Mouse (Mus musculus) erythroblast, adult 5-6 weeks (primary cell): ENCODE measurements around the gene Kdm7a. TPM values are rescaled to one million over a fixed set of nuclear protein-coding genes. Genes with fewer than 3 reads are reported as not detected.

Experiments
- ATAC-seq: replicated peaks from 2 replicates; pipeline ENCODE4 v1.8.0; 2016; ENCODE audit warnings: moderate number of reproducible peaks, mild to moderate bottlenecking, moderate TSS enrichment, inconsistent platforms; ENCODE audit not compliant: poor library complexity, low FRiP score, severe bottlenecking
- total RNA-seq, 2 experiments: library from RNA; stranded (forward) in 1 of 2; stranded (reverse) in 1 of 2; fragments of 150-400 nt in 1 of 2; fragments of 200-764, 138-1000 nt in 1 of 2; gene quantifications; 2 replicates each; pipeline versions ENCODE4 v1.2.3 to v1.2.4; 2015 to 2017; ENCODE audit warnings: low replicate concordance in 2 of 2

Kdm7a gene
- total RNA-seq (2015; ENCODE audit: low replicate concordance) (103 and 107 TPM in 2 replicates), total RNA-seq (2017; ENCODE audit: low replicate concordance) (216 and 235 TPM in 2 replicates)

GRCm38 (mm10) chr6:39206581-39207461 is at the start of gene Kdm7a:
Kdm7a (minus strand) TSS chr6:39206789.
- ATAC-seq, result peak; percentile 54

GRCm38 (mm10) chr6:39255271-39255670 is 48.7 kb upstream of the Kdm7a start:
- ATAC-seq, result no peak

GRCm38 (mm10) chr6:39250055-39250454 is 43.5 kb upstream of the Kdm7a start:
- no peak for ATAC-seq

GRCm38 (mm10) chr6:39249176-39249770 is 42.7 kb upstream of the Kdm7a start:
- no peak for ATAC-seq

GRCm38 (mm10) chr6:39244066-39244465 is 37.5 kb upstream of the Kdm7a start:
- ATAC-seq, result no peak

- no peak for ATAC-seq
These were observed 36.9 kb upstream of the Kdm7a start for GRCm38 (mm10) chr6:39243511-39243961.

- ATAC-seq, result no peak
These were observed 36.3 kb upstream of the Kdm7a start for GRCm38 (mm10) chr6:39242718-39243471.

GRCm38 (mm10) chr6:39241421-39241891 is 34.9 kb upstream of the Kdm7a start:
- no peak for ATAC-seq

- no peak for ATAC-seq
These were observed 34.4 kb upstream of the Kdm7a start for GRCm38 (mm10) chr6:39240956-39241355.

GRCm38 (mm10) chr6:39237887-39238286 is 31.3 kb upstream of the Kdm7a start:
- ATAC-seq, result no peak

- no peak for ATAC-seq
These were observed 26.0 kb upstream of the Kdm7a start for GRCm38 (mm10) chr6:39232617-39233016.

- ATAC-seq, result no peak
These were observed 24.1 kb upstream of the Kdm7a start for GRCm38 (mm10) chr6:39230664-39231063.

- no peak for ATAC-seq
These were observed 20.0 kb upstream of the Kdm7a start for GRCm38 (mm10) chr6:39226610-39226955.

GRCm38 (mm10) chr6:39225876-39226609 is 19.5 kb upstream of the Kdm7a start:
- ATAC-seq, result no peak

GRCm38 (mm10) chr6:39223328-39223885 is 16.8 kb upstream of the Kdm7a start:
- ATAC-seq, result no peak

GRCm38 (mm10) chr6:39222487-39222886 is 15.9 kb upstream of the Kdm7a start:
- ATAC-seq, result no peak

GRCm38 (mm10) chr6:39217961-39218360 is 11.4 kb upstream of the Kdm7a start:
- ATAC-seq, result no peak

GRCm38 (mm10) chr6:39217138-39217537 is 10.5 kb upstream of the Kdm7a start:
- no peak for ATAC-seq

- ATAC-seq, result no peak
These were observed 8.5 kb upstream of the Kdm7a start for GRCm38 (mm10) chr6:39214949-39215606.
